Mouse (Mus musculus) ES-Bruce4 (cell line): ENCODE results near the gene Slco6c1.

ENCODE experiments used
- CTCF ChIP-seq: IDR thresholded peaks from one replicate; pipeline ENCODE4 v1.8.1; 2011; ENCODE audit warnings: low read depth, low read length
- EP300 ChIP-seq: IDR thresholded peaks from 2 replicates; pipeline ENCODE4 v1.6.1; 2011; ENCODE audit warnings: low read depth, low read length; ENCODE audit not compliant: insufficient read depth
- POLR2A ChIP-seq: IDR thresholded peaks from one replicate; pipeline ENCODE4 v1.8.1; 2011; ENCODE audit warnings: low read length; ENCODE audit not compliant: insufficient read depth

- TF ChIP-seq POLR2A, result no peak
- TF ChIP-seq CTCF, result no peak
- no peak for TF ChIP-seq EP300
These were observed 89.6 kb downstream of the Slco6c1 start for GRCm38 (mm10) chr1:97038548-97038947.
